Mouse (Mus musculus): ENCODE data around the gene Gm5767. TPM values are rescaled to one million over a fixed set of nuclear protein-coding genes. Genes with fewer than 3 reads are reported as not detected.

Gm5767 gene
- polyA plus RNA-seq, 1 experiment from 2014 or later, result not detected

- no peak overlapping the region for H3K4me3 ChIP-seq (ENCODE audit: low read depth, low read length)
- H3K9me3 ChIP-seq (ENCODE audit: control insufficient read depth, low read length), result no peaks in the 10 kb centered on the region
- H3K4me2 ChIP-seq (ENCODE audit: low read depth), result no peak overlapping the region; the same call in 1 of the 2 replicates
- 0 out of 2 replicates have a peak, but pooled peaks cover 5% of the 10 kb centered on the region for H3K27me3 ChIP-seq (ENCODE audit: control insufficient read depth, insufficient read depth, low read length)
- H3K27ac ChIP-seq (ENCODE audit: low read depth, low read length), result no peak overlapping the region
- H3K4me1 ChIP-seq (ENCODE audit: control insufficient read depth, insufficient read depth, low read length), result peaks cover 24% of the 10 kb centered on the region
- no peak for ATAC-seq (ENCODE audit: insufficient read depth, low FRiP score, low TSS enrichment)
- DNase-seq (ENCODE audit: low spot score), result no peak
- H3K9ac ChIP-seq (ENCODE audit: low read length), result no peak overlapping the region
- no peaks in the 10 kb centered on the region for H3K36me3 ChIP-seq (ENCODE audit: control insufficient read depth, insufficient read depth, low read length)
Measured at GRCm38 (mm10) chr16:8672811-8673210, 7.8 kb upstream of the Gm5767 start.

DNA sequence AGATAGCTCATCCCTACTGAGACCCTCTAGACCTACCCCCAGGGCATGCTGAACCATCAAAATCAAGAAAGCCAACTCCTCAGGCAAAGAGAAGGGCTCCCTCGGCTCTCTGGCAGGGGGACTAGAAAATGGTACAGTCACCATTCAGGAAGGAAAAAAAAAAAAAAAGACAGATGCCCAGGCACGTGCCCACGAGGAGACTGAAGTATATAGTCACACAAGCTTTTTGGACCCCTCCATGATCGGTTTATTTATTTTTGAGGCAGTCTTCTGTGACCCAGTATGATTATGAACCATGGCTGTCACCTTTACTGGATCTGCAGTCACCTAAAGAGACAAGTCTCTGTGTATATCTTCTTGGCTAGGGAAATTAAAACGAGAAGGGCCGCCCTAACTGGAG is 7.2 kb upstream of the Gm5767 start:
- H3K27ac ChIP-seq (ENCODE audit: low read depth, low read length), result no peak overlapping the region
- no peak overlapping the region for H3K4me3 ChIP-seq (ENCODE audit: low read depth, low read length)
- H3K9me3 ChIP-seq (ENCODE audit: control insufficient read depth, low read length), result no peaks in the 10 kb centered on the region
- DNase-seq (ENCODE audit: low spot score) (no peak), ATAC-seq (ENCODE audit: insufficient read depth, low FRiP score, low TSS enrichment) (no peak)
- H3K27me3 ChIP-seq (ENCODE audit: control insufficient read depth, insufficient read depth, low read length), result 0 out of 2 replicates have a peak, but pooled peaks cover 5% of the 10 kb centered on the region
- H3K4me2 ChIP-seq (ENCODE audit: low read depth), result no peak overlapping the region
- H3K4me1 ChIP-seq (ENCODE audit: control insufficient read depth, insufficient read depth, low read length), result peaks cover 20% of the 10 kb centered on the region
- WGBS, result 72% methylated on average over 6 of the region's 6 CpGs
- no peak overlapping the region for H3K9ac ChIP-seq (ENCODE audit: low read length)
- no peaks in the 10 kb centered on the region for H3K36me3 ChIP-seq (ENCODE audit: control insufficient read depth, insufficient read depth, low read length)

DNA sequence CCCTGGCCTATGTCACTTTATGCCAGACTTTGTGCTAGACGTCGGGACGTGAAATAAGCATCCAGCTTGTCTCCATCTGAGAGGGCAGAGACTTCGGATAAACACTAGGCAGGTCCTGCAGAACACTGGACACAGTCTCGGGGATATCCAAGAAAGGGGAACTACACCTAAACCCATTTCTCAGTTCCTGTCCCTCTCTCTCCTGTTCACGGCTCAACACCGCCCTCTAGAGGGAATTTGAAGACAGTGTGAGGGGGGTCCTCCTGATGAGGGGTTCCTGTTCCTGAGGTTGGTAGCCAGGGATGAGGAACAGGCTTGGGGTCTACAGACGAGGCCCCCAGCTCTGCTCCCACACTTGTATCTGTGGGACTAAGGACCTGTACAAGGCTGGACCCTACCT is 6.4 kb upstream of the Gm5767 start:
- Histone ChIP-seq H3K4me3 (ENCODE audit: low read depth, low read length) (no peak overlapping the region), H3K27ac (ENCODE audit: low read depth, low read length) (no peak overlapping the region), H3K9me3 (ENCODE audit: control insufficient read depth, low read length) (no peaks in the 10 kb centered on the region), H3K4me2 (ENCODE audit: low read depth) (no peak overlapping the region), H3K9ac (ENCODE audit: low read length) (no peak overlapping the region), H3K27me3 (ENCODE audit: control insufficient read depth, insufficient read depth, low read length) (0 out of 2 replicates have a peak, but pooled peaks cover 5% of the 10 kb centered on the region), H3K4me1 (ENCODE audit: control insufficient read depth, insufficient read depth, low read length) (peaks cover 14% of the 10 kb centered on the region), H3K36me3 (ENCODE audit: control insufficient read depth, insufficient read depth, low read length) (no peaks in the 10 kb centered on the region)
- DNase-seq (ENCODE audit: low spot score), result peak; percentile 72
- 5% methylated on average over 8 of the region's 8 CpGs for WGBS
- no peak for ATAC-seq (ENCODE audit: insufficient read depth, low FRiP score, low TSS enrichment)

DNA sequence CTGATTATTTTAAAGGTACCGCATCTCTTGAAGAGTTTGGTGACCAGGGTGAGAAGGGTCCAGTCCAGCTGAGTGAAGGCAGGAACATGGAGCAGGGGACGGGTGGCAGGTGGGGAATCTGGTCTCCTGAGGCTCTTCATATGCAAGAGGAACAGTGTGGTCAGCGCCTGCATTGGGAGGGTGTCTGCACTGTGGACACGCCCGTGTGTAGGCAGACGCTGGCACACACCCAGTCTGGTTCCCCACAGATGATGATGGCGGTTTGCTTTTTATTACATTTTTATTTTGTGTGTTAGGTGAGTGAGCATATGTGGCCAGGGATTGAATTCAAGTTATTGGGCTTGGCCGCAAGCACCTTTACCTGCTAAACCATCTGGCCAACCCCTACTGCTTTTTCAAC is 5.0 kb upstream of the Gm5767 start:
- 88% methylated on average over 8 of the region's 8 CpGs for WGBS
- no peaks in the 10 kb centered on the region for H3K36me3 ChIP-seq (ENCODE audit: control insufficient read depth, insufficient read depth, low read length)
- ATAC-seq (ENCODE audit: insufficient read depth, low FRiP score, low TSS enrichment) (no peak), DNase-seq (ENCODE audit: low spot score) (no peak)
- no peak overlapping the region for H3K27ac ChIP-seq (ENCODE audit: low read depth, low read length)
- no peaks in the 10 kb centered on the region for H3K9me3 ChIP-seq (ENCODE audit: control insufficient read depth, low read length)
- H3K9ac ChIP-seq (ENCODE audit: low read length), result no peak overlapping the region
- no peak overlapping the region for H3K4me2 ChIP-seq (ENCODE audit: low read depth)
- H3K4me1 ChIP-seq (ENCODE audit: control insufficient read depth, insufficient read depth, low read length), result peaks cover 2% of the 10 kb centered on the region
- 0 out of 2 replicates have a peak, but pooled peaks cover 5% of the 10 kb centered on the region for H3K27me3 ChIP-seq (ENCODE audit: control insufficient read depth, insufficient read depth, low read length)
- no peak overlapping the region for H3K4me3 ChIP-seq (ENCODE audit: low read depth, low read length)

DNA sequence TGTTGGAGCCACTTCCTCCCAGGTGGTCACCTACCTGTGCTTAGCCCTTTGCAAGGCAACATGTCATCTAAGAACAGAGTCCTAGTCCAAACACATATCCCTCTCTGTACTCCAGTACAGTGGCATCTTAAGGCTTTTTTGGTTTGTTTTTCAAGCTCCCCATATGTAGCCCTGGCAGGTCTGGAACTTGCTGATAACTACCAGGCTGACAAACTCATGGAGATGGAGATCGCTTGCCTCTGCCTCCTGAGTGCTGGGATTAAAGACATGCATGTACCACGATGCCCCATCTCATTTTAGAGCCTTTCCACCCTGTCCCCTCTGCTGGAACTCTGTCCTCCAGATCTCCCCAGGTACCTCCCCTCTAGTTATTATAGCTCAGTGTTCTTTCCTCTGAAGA is 4.3 kb upstream of the Gm5767 start:
- WGBS, result 79% methylated on average over 2 of the region's 2 CpGs
- Histone ChIP-seq H3K4me1 (ENCODE audit: control insufficient read depth, insufficient read depth, low read length) (no peaks in the 10 kb centered on the region), H3K4me3 (ENCODE audit: low read depth, low read length) (no peak overlapping the region), H3K9me3 (ENCODE audit: control insufficient read depth, low read length) (no peaks in the 10 kb centered on the region), H3K27me3 (ENCODE audit: control insufficient read depth, insufficient read depth, low read length) (0 out of 2 replicates have a peak, but pooled peaks cover 5% of the 10 kb centered on the region), H3K36me3 (ENCODE audit: control insufficient read depth, insufficient read depth, low read length) (no peaks in the 10 kb centered on the region), H3K9ac (ENCODE audit: low read length) (no peak overlapping the region), H3K4me2 (ENCODE audit: low read depth) (no peak overlapping the region), H3K27ac (ENCODE audit: low read depth, low read length) (no peak overlapping the region)
- DNase-seq (ENCODE audit: low spot score), result no peak
- ATAC-seq (ENCODE audit: insufficient read depth, low FRiP score, low TSS enrichment), result no peak

- Histone ChIP-seq H3K9me3 (ENCODE audit: control insufficient read depth, low read length) (no peaks in the 10 kb centered on the region), H3K9ac (ENCODE audit: low read length) (no peak overlapping the region), H3K27me3 (ENCODE audit: control insufficient read depth, insufficient read depth, low read length) (0 out of 2 replicates have a peak, but pooled peaks cover 5% of the 10 kb centered on the region), H3K4me3 (ENCODE audit: low read depth, low read length) (no peak overlapping the region), H3K4me1 (ENCODE audit: control insufficient read depth, insufficient read depth, low read length) (no peaks in the 10 kb centered on the region), H3K4me2 (ENCODE audit: low read depth) (no peak overlapping the region), H3K27ac (ENCODE audit: low read depth, low read length) (no peak overlapping the region), H3K36me3 (ENCODE audit: control insufficient read depth, insufficient read depth, low read length) (no peaks in the 10 kb centered on the region)
- no peak for ATAC-seq (ENCODE audit: insufficient read depth, low FRiP score, low TSS enrichment)
- peak; percentile 51 for DNase-seq (ENCODE audit: low spot score)
- 51% methylated on average over 4 of the region's 4 CpGs for WGBS
Measured at GRCm38 (mm10) chr16:8676800-8677199, 3.8 kb upstream of the Gm5767 start.

DNA sequence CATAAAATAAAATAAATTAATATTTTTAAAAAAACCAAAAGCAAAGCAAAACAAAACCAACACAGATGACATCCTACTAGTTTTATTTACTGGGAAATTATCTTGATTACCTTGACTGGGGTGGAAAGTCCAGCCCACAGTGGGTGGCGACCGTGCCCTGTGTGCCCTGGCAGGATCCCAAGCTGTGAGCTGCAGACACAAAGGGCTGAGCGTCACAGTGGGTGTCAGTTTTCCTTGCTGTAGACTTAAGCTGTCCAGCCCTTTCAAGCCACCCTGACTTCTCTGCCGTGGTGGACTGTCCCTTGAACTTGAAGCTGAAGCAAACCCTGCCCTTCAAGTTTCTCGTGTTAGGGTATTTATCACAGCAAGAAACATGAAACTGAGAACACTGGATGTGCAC is 2.5 kb upstream of the Gm5767 start:
- no peaks in the 10 kb centered on the region for H3K4me1 ChIP-seq (ENCODE audit: control insufficient read depth, insufficient read depth, low read length)
- DNase-seq (ENCODE audit: low spot score), result no peak
- ATAC-seq (ENCODE audit: insufficient read depth, low FRiP score, low TSS enrichment), result no peak
- 0 out of 2 replicates have a peak, but pooled peaks cover 2% of the 10 kb centered on the region for H3K27me3 ChIP-seq (ENCODE audit: control insufficient read depth, insufficient read depth, low read length)
- no peak overlapping the region for H3K9ac ChIP-seq (ENCODE audit: low read length)
- 65% methylated on average over 5 of the region's 5 CpGs for WGBS
- H3K27ac ChIP-seq (ENCODE audit: low read depth, low read length), result no peak overlapping the region
- no peaks in the 10 kb centered on the region for H3K36me3 ChIP-seq (ENCODE audit: control insufficient read depth, insufficient read depth, low read length)
- no peaks in the 10 kb centered on the region for H3K9me3 ChIP-seq (ENCODE audit: control insufficient read depth, low read length)
- H3K4me2 ChIP-seq (ENCODE audit: low read depth), result no peak overlapping the region
- no peak overlapping the region for H3K4me3 ChIP-seq (ENCODE audit: low read depth, low read length)

GRCm38 (mm10) chr16:8678676-8679075 is 1.9 kb upstream of the Gm5767 start:
- Histone ChIP-seq H3K27ac (ENCODE audit: low read depth, low read length) (no peak overlapping the region), H3K9me3 (ENCODE audit: control insufficient read depth, low read length) (no peaks in the 10 kb centered on the region), H3K4me2 (ENCODE audit: low read depth) (no peak overlapping the region), H3K4me1 (ENCODE audit: control insufficient read depth, insufficient read depth, low read length) (no peaks in the 10 kb centered on the region), H3K9ac (ENCODE audit: low read length) (no peak overlapping the region), H3K27me3 (ENCODE audit: control insufficient read depth, insufficient read depth, low read length) (no peaks in the 10 kb centered on the region), H3K4me3 (ENCODE audit: low read depth, low read length) (no peak overlapping the region), H3K36me3 (ENCODE audit: control insufficient read depth, insufficient read depth, low read length) (no peaks in the 10 kb centered on the region)
- ATAC-seq (ENCODE audit: insufficient read depth, low FRiP score, low TSS enrichment), result no peak
- WGBS, result 85% methylated on average over 4 of the region's 4 CpGs
- no peak for DNase-seq (ENCODE audit: low spot score)

DNA sequence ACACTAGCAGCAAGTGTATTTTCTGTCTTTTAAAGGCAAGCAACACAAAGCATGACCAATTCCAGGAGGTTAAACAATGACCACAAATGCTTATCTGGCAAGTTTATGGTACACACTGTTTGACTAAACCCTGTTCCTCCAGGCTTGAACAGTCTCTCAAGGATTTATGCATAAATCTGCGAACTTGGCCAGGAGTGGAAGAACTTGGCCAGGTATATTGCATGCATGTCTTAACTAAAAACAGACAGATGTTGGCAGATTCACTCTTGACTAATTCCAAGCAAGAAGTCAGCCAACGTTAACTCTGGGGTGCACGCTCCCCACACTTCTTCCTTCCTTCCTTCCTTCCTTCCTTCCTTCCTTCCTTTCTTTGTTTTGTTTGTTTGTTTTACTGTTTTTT is 790 bp upstream of the Gm5767 start:
- H3K4me3 ChIP-seq (ENCODE audit: low read depth, low read length), result no peak overlapping the region
- H3K27me3 ChIP-seq (ENCODE audit: control insufficient read depth, insufficient read depth, low read length), result no peaks in the 10 kb centered on the region
- H3K27ac ChIP-seq (ENCODE audit: low read depth, low read length), result no peak overlapping the region
- H3K9ac ChIP-seq (ENCODE audit: low read length), result no peak overlapping the region
- no peaks in the 10 kb centered on the region for H3K9me3 ChIP-seq (ENCODE audit: control insufficient read depth, low read length)
- WGBS, result 88% methylated on average over 3 of the region's 3 CpGs
- ATAC-seq (ENCODE audit: insufficient read depth, low FRiP score, low TSS enrichment) (no peak), DNase-seq (ENCODE audit: low spot score) (no peak)
- H3K4me1 ChIP-seq (ENCODE audit: control insufficient read depth, insufficient read depth, low read length), result no peaks in the 10 kb centered on the region
- H3K36me3 ChIP-seq (ENCODE audit: control insufficient read depth, insufficient read depth, low read length), result no peaks in the 10 kb centered on the region
- H3K4me2 ChIP-seq (ENCODE audit: low read depth), result no peak overlapping the region

Measured in neural tube, embryonic 11.5 days (tissue).